Mouse (Mus musculus): ENCODE data around the gene Ric3. TPM values are rescaled to one million over a fixed set of nuclear protein-coding genes. Genes with fewer than 3 reads are reported as not detected.

Gene Ric3
- total and polyA plus RNA-seq, 3 experiments = 0.13 TPM; not detected in 2

DNA sequence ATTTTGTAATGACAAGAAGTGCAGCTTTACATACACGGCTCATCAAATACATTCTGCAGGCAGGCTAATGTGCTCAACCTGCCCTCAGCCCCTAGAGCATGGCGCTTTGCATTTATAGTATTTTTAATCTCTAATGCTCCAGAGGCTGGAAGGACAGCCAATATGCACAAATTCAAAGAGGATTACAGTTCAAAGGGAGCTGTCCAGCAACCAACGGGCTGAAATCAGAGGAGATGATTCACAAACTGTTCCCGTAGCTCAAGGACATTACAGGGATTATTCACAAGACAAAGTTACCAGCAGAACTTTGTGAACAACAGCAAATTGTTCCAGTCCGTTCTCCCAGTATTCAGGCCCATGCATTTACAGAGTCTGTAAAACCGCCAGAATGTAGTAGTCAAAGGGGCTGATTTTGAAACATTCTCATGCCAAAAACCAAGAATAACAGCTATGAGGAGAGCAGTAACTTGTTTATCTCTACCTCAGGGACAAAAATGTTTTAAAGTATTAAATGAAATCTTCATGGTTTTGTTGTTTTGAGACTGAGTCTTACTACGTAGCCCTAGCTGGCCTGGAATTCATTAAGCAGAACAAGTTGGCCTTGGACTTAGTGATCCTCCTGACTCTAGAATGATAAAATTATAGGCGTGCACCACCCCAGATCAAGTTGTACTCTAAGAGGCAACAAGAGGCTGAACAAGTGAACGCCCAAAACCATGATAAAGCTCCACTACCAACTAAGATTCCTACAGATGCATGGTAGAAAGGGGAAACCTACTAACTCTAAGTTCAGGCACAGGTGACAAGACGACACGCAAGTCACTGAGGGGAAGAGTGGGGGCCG is 640 bp downstream of the Ric3 start:
- Histone ChIP-seq H3K4me2 (ENCODE audit: insufficient read depth, low read depth, poor library complexity, severe bottlenecking) (no peak overlapping the region), H3K9me3 (replicated peaks; ENCODE audit: low read length) (no peaks in the 10 kb centered on the region), H3K36me3 (replicated peaks in 1 of 2; ENCODE audit: control insufficient read depth in 1 of 2, insufficient read depth in 1 of 2, low read length in 1 of 2) (no peaks in the 10 kb centered on the region), H3K79me2 (replicated peaks; ENCODE audit: control insufficient read depth, extremely low read depth, insufficient read depth, poor library complexity, severe bottlenecking) (no peaks in the 10 kb centered on the region), H3K4me1 (ENCODE audit: control insufficient read depth in 1 of 2, insufficient read depth in 2 of 2) (no peaks in the 10 kb centered on the region), H3K9ac (ENCODE audit: insufficient read depth, low read depth) (no peak overlapping the region), H3K27me3 (replicated peaks) (peaks cover 53% of the 10 kb centered on the region), H3K27ac (ENCODE audit: insufficient read depth, low read depth) (no peak overlapping the region), H3K4me3 (replicated peaks in 1 of 3; ENCODE audit: low read depth in 2 of 3, low read length in 2 of 3, poor library complexity in 1 of 3) (no peak overlapping the region)
- in situ Hi-C loops (cut with MboI; ENCODE audit: low pct_ligation_motif_present, low pct_unique_long_range_greater_than_20kb, low sequenced_read_pairs) (no loop called here), dilution Hi-C loops (cut with MboI; ENCODE audit: extremely low pct_ligation_motif_present, extremely low pct_unique_long_range_greater_than_20kb, low sequenced_read_pairs) (no loop called here)
- TF ChIP-seq E2F4 (IDR thresholded peaks at IDR 0.05; ENCODE audit: insufficient replicate concordance, low read depth, low read length) = no peak
- no peak for TF ChIP-seq POLR2AphosphoS2 (IDR thresholded peaks at IDR 0.05; ENCODE audit: low read depth, low read length)
- no peak for TF ChIP-seq CHD1 (IDR thresholded peaks at IDR 0.05; ENCODE audit: low read depth, low read length)
- TF ChIP-seq SMC3 (IDR thresholded peaks at IDR 0.05; ENCODE audit: low read depth, low read length) = no peak
- DNase-seq (ENCODE audit: extremely low read depth) = no peak

DNA sequence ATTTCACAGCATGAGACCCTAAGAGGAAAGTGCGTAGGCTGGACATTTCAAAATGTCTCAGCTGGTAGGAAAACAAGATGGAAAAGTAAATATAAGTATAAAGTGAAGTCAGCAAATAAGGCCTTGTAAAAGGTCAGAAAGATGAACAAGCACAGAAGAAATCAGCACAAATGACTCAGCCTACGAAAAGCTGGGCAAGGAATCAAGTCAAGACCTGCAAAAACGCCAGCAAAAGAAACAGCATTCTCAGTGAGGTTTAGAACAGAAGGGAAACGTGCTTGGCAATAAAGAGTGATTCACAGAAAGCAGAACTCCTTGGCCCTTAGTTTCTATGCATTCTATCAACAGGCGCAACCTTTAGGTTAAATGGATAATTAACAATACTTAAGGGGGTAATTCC is 10.8 kb downstream of the Ric3 start:
- TF ChIP-seq CHD1 (IDR thresholded peaks at IDR 0.05; ENCODE audit: low read depth, low read length) (no peak), ELF1 (IDR thresholded peaks at IDR 0.05; ENCODE audit: low read depth, low read length) (no peak), GABPA (IDR thresholded peaks at IDR 0.05; ENCODE audit: insufficient replicate concordance, low read depth, low read length) (no peak), ZC3H11A (IDR thresholded peaks at IDR 0.05; ENCODE audit: low read depth, low read length) (no peak), CTCF (conservative IDR thresholded peaks at IDR 0.05 in 1 of 2, IDR thresholded peaks at IDR 0.05 in 1 of 2; ENCODE audit: low read depth in 2 of 2, low read length in 2 of 2) (no peak), USF1 (IDR thresholded peaks at IDR 0.05; ENCODE audit: low read depth, low read length) (no peak), ZKSCAN1 (IDR thresholded peaks at IDR 0.05; ENCODE audit: borderline replicate concordance, low read depth, low read length) (no peak), MAX (IDR thresholded peaks at IDR 0.05; ENCODE audit: low read length) (no peak)
- H3K36me3 ChIP-seq (replicated peaks in 1 of 2; ENCODE audit: control insufficient read depth in 1 of 2, insufficient read depth in 1 of 2, low read length in 1 of 2) = no peaks in the 10 kb centered on the region
- H3K4me3 ChIP-seq (replicated peaks in 1 of 3; ENCODE audit: low read depth in 2 of 3, low read length in 2 of 3, poor library complexity in 1 of 3) = no peak overlapping the region
- H3K79me2 ChIP-seq (replicated peaks; ENCODE audit: control insufficient read depth, extremely low read depth, insufficient read depth, poor library complexity, severe bottlenecking) = no peaks in the 10 kb centered on the region
- H3K4me2 ChIP-seq (ENCODE audit: insufficient read depth, low read depth, poor library complexity, severe bottlenecking) = no peak overlapping the region
- DNase-seq (ENCODE audit: extremely low read depth) = no peak
- H3K27me3 ChIP-seq (replicated peaks) = peaks cover 55% of the 10 kb centered on the region
- dilution Hi-C loops (cut with MboI; ENCODE audit: extremely low pct_ligation_motif_present, extremely low pct_unique_long_range_greater_than_20kb, low sequenced_read_pairs) (no loop called here), in situ Hi-C loops (cut with MboI; ENCODE audit: low pct_ligation_motif_present, low pct_unique_long_range_greater_than_20kb, low sequenced_read_pairs) (no loop called here)
- no peaks in the 10 kb centered on the region for H3K9me3 ChIP-seq (replicated peaks; ENCODE audit: low read length)
- H3K4me1 ChIP-seq (ENCODE audit: control insufficient read depth in 1 of 2, insufficient read depth in 2 of 2) = no peaks in the 10 kb centered on the region
- no peak overlapping the region for H3K27ac ChIP-seq (ENCODE audit: insufficient read depth, low read depth)
- no peak overlapping the region for H3K9ac ChIP-seq (ENCODE audit: insufficient read depth, low read depth)

DNA sequence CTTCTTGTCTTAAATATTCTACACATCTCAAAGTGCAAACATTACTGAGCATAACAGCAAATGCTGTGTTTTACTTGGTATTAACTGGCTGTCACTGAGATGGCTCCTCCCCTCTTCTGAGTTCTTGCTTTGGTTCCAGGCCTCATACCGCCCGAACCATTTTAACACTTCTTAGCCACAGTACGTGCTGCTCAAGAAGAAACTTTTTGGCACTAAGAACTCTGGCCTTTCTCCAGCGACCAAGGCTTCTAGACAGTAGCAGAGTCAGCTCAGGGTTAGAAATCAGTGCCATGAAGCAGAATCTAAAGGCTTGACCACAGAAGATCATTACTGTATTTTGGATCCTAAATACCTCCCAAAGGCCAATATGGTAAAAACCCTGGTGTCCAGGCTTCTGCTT is 13.5 kb downstream of the Ric3 start:
- no peak for DNase-seq (ENCODE audit: extremely low read depth)
- Histone ChIP-seq H3K9me3 (replicated peaks; ENCODE audit: low read length) (no peaks in the 10 kb centered on the region), H3K4me1 (ENCODE audit: control insufficient read depth in 1 of 2, insufficient read depth in 2 of 2) (no peaks in the 10 kb centered on the region), H3K9ac (ENCODE audit: insufficient read depth, low read depth) (no peak overlapping the region), H3K27ac (ENCODE audit: insufficient read depth, low read depth) (no peak overlapping the region), H3K79me2 (replicated peaks; ENCODE audit: control insufficient read depth, extremely low read depth, insufficient read depth, poor library complexity, severe bottlenecking) (no peaks in the 10 kb centered on the region), H3K27me3 (replicated peaks) (peaks cover 56% of the 10 kb centered on the region), H3K36me3 (replicated peaks in 1 of 2; ENCODE audit: control insufficient read depth in 1 of 2, insufficient read depth in 1 of 2, low read length in 1 of 2) (no peaks in the 10 kb centered on the region), H3K4me2 (ENCODE audit: insufficient read depth, low read depth, poor library complexity, severe bottlenecking) (no peak overlapping the region), H3K4me3 (replicated peaks in 1 of 3; ENCODE audit: low read depth in 2 of 3, low read length in 2 of 3, poor library complexity in 1 of 3) (no peak overlapping the region)
- dilution Hi-C loops (cut with MboI; ENCODE audit: extremely low pct_ligation_motif_present, extremely low pct_unique_long_range_greater_than_20kb, low sequenced_read_pairs) (no loop called here), in situ Hi-C loops (cut with MboI; ENCODE audit: low pct_ligation_motif_present, low pct_unique_long_range_greater_than_20kb, low sequenced_read_pairs) (no loop called here)
- TF ChIP-seq MEF2A (IDR thresholded peaks at IDR 0.05; ENCODE audit: borderline replicate concordance, low read depth, low read length) = no peak
- no peak for TF ChIP-seq NRF1 (IDR thresholded peaks at IDR 0.05; ENCODE audit: low read depth, low read length)
- no peak for TF ChIP-seq PAX5 (IDR thresholded peaks at IDR 0.05; ENCODE audit: low read length)
- TF ChIP-seq CHD1 (IDR thresholded peaks at IDR 0.05; ENCODE audit: low read depth, low read length) = no peak
- no peak for TF ChIP-seq MAX (IDR thresholded peaks at IDR 0.05; ENCODE audit: low read length)
- TF ChIP-seq ZNF384 (IDR thresholded peaks at IDR 0.05; ENCODE audit: low read depth, low read length) = no peak
- TF ChIP-seq ZC3H11A (IDR thresholded peaks at IDR 0.05; ENCODE audit: low read depth, low read length) = no peak
- TF ChIP-seq CTCF (conservative IDR thresholded peaks at IDR 0.05 in 1 of 2, IDR thresholded peaks at IDR 0.05 in 1 of 2; ENCODE audit: low read depth in 2 of 2, low read length in 2 of 2) = no peak
- TF ChIP-seq ZMIZ1 (IDR thresholded peaks at IDR 0.05; ENCODE audit: low read depth, low read length) = no peak
- TF ChIP-seq MXI1 (IDR thresholded peaks at IDR 0.05; ENCODE audit: low read depth, low read length) = no peak
- no peak for TF ChIP-seq ZKSCAN1 (IDR thresholded peaks at IDR 0.05; ENCODE audit: borderline replicate concordance, low read depth, low read length)
- TF ChIP-seq MAZ (IDR thresholded peaks at IDR 0.05; ENCODE audit: low read depth, low read length) = no peak
- no peak for TF ChIP-seq HCFC1 (IDR thresholded peaks at IDR 0.05; ENCODE audit: low read depth, low read length)
- no peak for TF ChIP-seq TBP (conservative IDR thresholded peaks at IDR 0.05; ENCODE audit: low read depth, low read length)
- no peak for TF ChIP-seq JUN (IDR thresholded peaks at IDR 0.05; ENCODE audit: insufficient read depth, low read depth, low read length)
- TF ChIP-seq JUND (conservative IDR thresholded peaks at IDR 0.05; ENCODE audit: low read depth, low read length) = no peak
- no peak for TF ChIP-seq USF2 (conservative IDR thresholded peaks at IDR 0.05; ENCODE audit: low read depth, low read length)
- no peak for TF ChIP-seq ELF1 (IDR thresholded peaks at IDR 0.05; ENCODE audit: low read depth, low read length)
